Mouse (Mus musculus) brain, embryonic 14.5 days (tissue): ENCODE data around the gene Paxx.

Experiments used
- CTCF ChIP-seq: fragments of 200-500 bp; IDR thresholded peaks from 2 replicates; pipeline ENCODE4 v1.5.1; 2012; ENCODE audit warnings: inconsistent platforms, mild to moderate bottlenecking, moderate library complexity, borderline replicate concordance; ENCODE audit not compliant: insufficient read depth, insufficient read length; ENCODE audit errors: extremely low read depth
- POLR2A ChIP-seq: fragments of 200-500 bp; IDR thresholded peaks from 2 replicates; pipeline ENCODE4 v1.6.1; 2012; ENCODE audit warnings: mild to moderate bottlenecking, inconsistent platforms, borderline replicate concordance; ENCODE audit not compliant: poor library complexity, insufficient read depth, insufficient read length, severe bottlenecking; ENCODE audit errors: extremely low read depth

GRCm38 (mm10) chr2:25500576-25501405, 39.9 kb upstream of the Paxx start, which contains the start of gene Fbxw5:
- TF ChIP-seq CTCF (no peak), POLR2A (peak; percentile 97)
